Comparison of ENCODE assay signal across 10 mouse cellular contexts in the genomic region with DNA sequence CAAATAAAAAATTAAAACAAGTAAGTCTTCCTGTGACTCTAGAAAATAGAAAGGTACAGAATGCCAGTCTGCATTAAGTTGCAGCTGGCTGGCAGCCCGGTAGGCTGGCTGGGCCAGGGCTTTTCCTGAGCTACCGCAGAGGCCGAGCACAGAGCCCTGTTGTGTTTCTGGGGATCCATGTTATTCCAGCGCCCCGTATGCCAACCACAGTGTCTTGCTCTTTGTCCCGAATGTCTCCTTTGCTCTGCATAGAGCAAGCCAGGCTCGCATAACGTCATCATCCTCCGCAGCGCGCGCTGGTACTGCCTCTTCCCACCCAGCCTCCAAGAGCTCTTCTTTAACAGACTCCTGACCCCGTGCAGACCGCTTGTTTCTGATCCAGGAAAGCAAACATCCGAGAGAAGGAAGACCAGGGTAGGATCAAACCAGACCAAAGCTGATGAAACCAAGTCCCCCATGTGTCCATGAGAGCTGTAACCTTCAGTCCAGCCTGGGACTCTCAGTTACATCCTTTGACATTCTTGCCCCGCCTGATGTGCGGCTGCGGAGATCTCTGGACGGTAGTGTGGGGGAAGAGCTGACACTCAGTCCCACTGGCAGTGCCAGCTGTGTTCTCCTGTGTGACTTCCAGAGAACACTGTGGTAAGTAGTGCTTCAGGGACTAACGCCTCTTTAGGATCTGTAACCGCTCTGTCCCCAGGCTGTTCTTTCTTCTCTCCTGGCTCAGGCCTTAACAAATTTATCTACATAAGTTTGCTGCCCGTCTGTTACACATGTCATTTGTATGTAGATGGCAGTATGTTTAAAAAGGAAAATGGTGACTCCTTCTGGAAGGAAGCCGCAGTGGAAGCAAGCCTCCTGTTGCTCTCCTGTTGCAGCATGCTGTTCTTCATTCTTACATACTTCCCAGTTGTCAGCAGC. TPM values are rescaled to one million over a fixed set of nuclear protein-coding genes. Genes with fewer than 3 reads are reported as not detected.
DNase-seq lines count a peak whose midpoint lies in the region; ATAC-seq lines count a peak whose summit lies in the region.
"Had no signal": no experiment of that assay in that cellular context is flagged by ENCODE, and none has a peak within 500 bp of the region (broad histone marks: within the 10 kb centered on the region; RNA-seq: fewer than 3 reads in every experiment).

No protein-coding gene starts in this region.

- intact Hi-C loops in left cerebral cortex, postnatal 25 days (cut with DNase I), result no loop called here

- peak; percentile 61 for DNase-seq in gastrocnemius, adult 18-20 months (ENCODE audit: low spot score)
- DNase-seq in gastrocnemius, postnatal 10 days, result no peak
- peak; percentile 34 for DNase-seq in ZHBTc4 (ENCODE audit: low read depth, low spot score)
- peak; percentile 66 to 76 for DNase-seq in cerebellum, postnatal 25 days
- peak; percentile 21 to 47 for DNase-seq in left cerebral cortex, postnatal 25 days (ENCODE audit: low spot score in 2 of 2)
- no peak for DNase-seq in spleen, postnatal 36 days (ENCODE audit: low spot score in 2 of 2)
- no peak for DNase-seq in adrenal gland, adult (ENCODE audit: inconsistent age in 2 of 2, low spot score in 1 of 2)
- DNase-seq: adrenal gland, postnatal 36 days had no signal

- no peak for ATAC-seq in granulocyte monocyte progenitor cell, adult 5-6 weeks (replicated peaks; ENCODE audit: poor library complexity, severe bottlenecking)
- ATAC-seq: inflammation-experienced regulatory T-cells, adult 6 months had no signal

RNA-seq across cellular contexts. Expression of a gene that starts 18.4 kb away (rescaled TPM):
- total RNA-seq in gastrocnemius, adult 18-20 months (2021), result 10 to 100 TPM; 34.3 to 41.6 TPM
- total RNA-seq in gastrocnemius, postnatal 10 days (2021), result 10 to 100 TPM; 34.7 to 37.7 TPM
- 10 to 100 TPM; 82.1 to 87.0 TPM for total RNA-seq in left cerebral cortex, postnatal 25 days (2021)
- 15.8 and 21.4 TPM in 2 replicates for total RNA-seq in granulocyte monocyte progenitor cell, adult 5-6 weeks (2014; fragmentation: Nextera tagmentation)
- 2.2 and 5.0 TPM in 2 replicates for total RNA-seq in granulocyte monocyte progenitor cell, adult 5-6 weeks (2017)

RNA-seq across cellular contexts. Expression of a gene that starts 47.0 kb away (rescaled TPM):
- total RNA-seq in gastrocnemius, adult 18-20 months (2021), result 1 to 10 TPM in 1 of 2 experiments, under 1 TPM in 1; 0.91 to 1.4 TPM
- 1 to 10 TPM; 3.5 to 6.3 TPM for total RNA-seq in gastrocnemius, postnatal 10 days (2021)
- total RNA-seq in left cerebral cortex, postnatal 25 days (2021), result 10 to 100 TPM; 16.0 to 19.9 TPM
- total RNA-seq in granulocyte monocyte progenitor cell, adult 5-6 weeks (2014; fragmentation: Nextera tagmentation), result 1.2 TPM in 1 of 2 replicates, not detected in the other
- total RNA-seq in granulocyte monocyte progenitor cell, adult 5-6 weeks (2017), result 0.65 and 0.72 TPM in 2 replicates

Comparison
In these comparisons a context has a peak if more than half of its experiments do, and no peak if none do; other contexts are left out.
1. DNase-seq: peak in gastrocnemius, adult 18-20 months (single experiment), ZHBTc4 (single experiment), cerebellum, postnatal 25 days (2 of 2) and left cerebral cortex, postnatal 25 days (2 of 2); none in gastrocnemius, postnatal 10 days (single experiment), spleen, postnatal 36 days (0 of 2) and adrenal gland, adult (0 of 2).